Mouse (Mus musculus) hindbrain, embryonic 16.5 days (tissue): ENCODE data around the gene Spaca4. TPM values are rescaled to one million over a fixed set of nuclear protein-coding genes. Genes with fewer than 3 reads are reported as not detected.

Experiments used
- ATAC-seq: fragments of 200-750 bp; cut with Nextera tagmentation; 2 replicates; pipeline ENCODE4 v1.8.0; 2017; ENCODE audit warnings: moderate TSS enrichment, moderate library complexity
- H3K27ac ChIP-seq: fragments of 300-500 bp; sonication (generic); 2 replicates; pipeline ENCODE4 v1.5.1; 2014; ENCODE audit warnings: low read depth, mild to moderate bottlenecking, control low read depth, low read length, moderate library complexity
- H3K27me3 ChIP-seq: fragments of 300-500 bp; sonication (generic); replicated peaks from 2 replicates; pipeline ENCODE4 v1.6.1; 2014; ENCODE audit warnings: low read length; ENCODE audit not compliant: control insufficient read depth, insufficient read depth
- H3K36me3 ChIP-seq: fragments of 300-500 bp; sonication (generic); 2 replicates; pipeline ENCODE4 v1.6.1; 2014; ENCODE audit warnings: mild to moderate bottlenecking, low read length, moderate library complexity, mixed read lengths; ENCODE audit not compliant: control insufficient read depth, insufficient read depth
- H3K4me1 ChIP-seq: fragments of 300-500 bp; sonication (generic); 2 replicates; pipeline ENCODE4 v1.6.1; 2014; ENCODE audit warnings: low read depth, low read length; ENCODE audit not compliant: control insufficient read depth, insufficient read depth
- H3K4me2 ChIP-seq: fragments of 300-500 bp; sonication (generic); 2 replicates; pipeline ENCODE4 v1.6.1; 2014; ENCODE audit warnings: mild to moderate bottlenecking, low read length, control low read depth, moderate library complexity
- H3K4me3 ChIP-seq: fragments of 300-500 bp; sonication (generic); 2 replicates; pipeline ENCODE4 v1.5.1; 2014; ENCODE audit warnings: mild to moderate bottlenecking, low read length, control low read depth, moderate library complexity
- H3K9ac ChIP-seq: fragments of 300-500 bp; sonication (generic); 2 replicates; pipeline ENCODE4 v1.6.1; 2014; ENCODE audit warnings: low read depth, mild to moderate bottlenecking, control low read depth, low read length, moderate library complexity
- H3K9me3 ChIP-seq: fragments of 300-500 bp; sonication (generic); 2 replicates; pipeline ENCODE4 v1.6.1; 2014; ENCODE audit warnings: mild to moderate bottlenecking, low read length, moderate library complexity; ENCODE audit not compliant: control insufficient read depth
- WGBS: fragments of 180-500 bp; shearing (Covaris S2); extraction: QIAGEN DNeasy Blood & Tissue Kit; methylation state at CpG from one replicate; pipeline ENCODE4 v1.1.7; 2014; 5-methylcytosine and 5-hydroxymethylcytosine counted together
- polyA plus RNA-seq: library from polyadenylated mRNA; unstranded; fragments of >200 nt; fragmentation: Nextera tagmentation; extraction: Ambion mirVana; gene quantifications from 2 replicates; pipeline ENCODE4 v1.2.1, GENCODE M21; 2015

The Spaca4 gene
- polyA plus RNA-seq, 1 experiment from 2014 or later = not detected

DNA sequence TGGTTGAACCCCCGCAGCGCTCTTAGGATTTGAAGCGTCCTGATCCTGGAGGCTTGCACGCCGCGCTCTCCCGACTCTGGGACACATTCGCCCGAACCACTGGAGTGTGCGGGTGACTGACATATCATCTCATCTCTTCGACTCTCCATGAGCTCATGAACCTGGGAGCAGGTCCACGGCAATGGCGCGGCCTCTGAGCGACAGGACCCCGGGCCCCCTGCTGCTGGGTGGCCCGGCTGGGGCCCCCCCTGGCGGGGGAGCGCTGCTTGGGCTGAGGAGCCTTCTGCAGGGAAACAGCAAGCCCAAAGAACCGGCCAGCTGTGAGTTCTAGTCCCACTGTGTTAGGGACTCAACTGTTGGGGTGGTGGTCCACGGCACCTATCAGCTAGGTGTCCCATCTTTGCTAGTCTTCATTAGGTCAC lies 20.2 kb downstream of the Spaca4 start:
- no peak for ATAC-seq
- Histone ChIP-seq H3K9ac (peak overlapping the region; percentile 77), H3K9me3 (no peaks in the 10 kb centered on the region), H3K4me1 (peaks cover 70% of the 10 kb centered on the region), H3K27ac (peak overlapping the region; percentile 63), H3K36me3 (peaks cover 3% of the 10 kb centered on the region), H3K4me3 (peak overlapping the region; percentile 62), H3K27me3 (no peaks in the 10 kb centered on the region), H3K4me2 (peak overlapping the region; percentile 98)
- 1% methylated on average over 21 of the region's 21 CpGs for WGBS

DNA sequence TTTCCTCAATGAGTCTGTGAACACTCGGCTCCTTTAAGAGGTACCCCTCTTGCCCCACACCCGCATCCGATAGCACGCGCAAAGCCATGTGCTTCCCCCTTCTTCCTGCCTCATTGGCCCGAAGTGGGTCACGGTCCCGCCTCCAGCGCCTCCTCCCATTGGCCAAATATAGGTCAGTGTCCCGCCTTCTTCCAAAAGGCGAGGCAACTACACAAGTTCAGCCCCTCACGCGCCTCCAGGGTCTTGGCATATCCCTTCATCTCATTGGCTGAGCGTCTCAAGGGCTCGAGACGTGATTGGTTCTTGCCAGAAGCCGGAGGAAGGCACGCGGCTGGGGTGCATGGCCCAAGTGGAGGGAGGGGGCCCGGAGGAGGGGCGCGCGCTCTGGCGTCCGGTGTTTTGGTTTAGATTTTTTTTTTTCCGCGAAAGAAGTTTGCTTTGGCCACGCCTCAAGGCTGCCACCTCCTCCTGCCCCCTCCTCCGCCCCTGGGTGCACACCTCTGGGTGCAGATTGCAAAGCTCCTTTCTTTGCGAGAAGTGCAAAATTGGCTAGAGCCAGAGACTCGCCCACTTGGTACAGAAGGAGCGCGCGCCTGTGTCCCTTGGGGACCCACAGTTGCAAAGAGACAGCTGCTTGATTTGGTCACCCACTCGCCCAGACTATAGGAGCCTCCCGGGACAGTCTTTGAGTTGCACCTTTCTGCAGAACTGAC lies 20.7 kb downstream of the Spaca4 start, which contains the start of gene Dbp:
Dbp (plus strand) TSS at position 359 of the 713 bp plus-strand sequence.
- WGBS = 0% methylated on average over 36 of the region's 36 CpGs

DNA sequence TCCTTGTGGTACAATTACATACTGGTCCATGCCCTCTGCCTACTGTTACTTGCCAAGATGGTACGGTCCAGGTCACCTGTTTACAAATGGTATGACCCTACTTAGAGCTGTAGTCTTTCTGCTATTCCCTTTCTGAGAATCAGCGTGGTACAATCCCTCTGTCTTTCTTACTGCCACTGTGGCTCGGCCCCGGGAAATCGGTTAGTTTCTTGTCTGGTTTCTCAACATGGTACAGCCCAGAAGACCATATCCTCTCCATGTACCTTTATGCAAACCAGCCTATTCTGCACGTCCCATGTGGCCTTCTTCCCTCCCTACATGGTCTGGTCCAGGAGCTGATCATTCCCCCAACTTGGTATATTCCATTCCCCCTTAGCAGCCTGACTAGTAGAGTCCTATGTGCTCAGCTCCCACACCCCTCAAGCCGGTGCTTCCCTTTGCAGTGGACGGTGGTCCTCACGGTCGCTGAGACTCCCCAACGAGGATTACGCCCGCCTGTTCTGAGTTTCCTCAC lies 21.5 kb downstream of the Spaca4 start:
- Histone ChIP-seq H3K4me3 (peak overlapping the region; percentile 62), H3K9ac (peak overlapping the region; percentile 64), H3K36me3 (no peaks in the 10 kb centered on the region), H3K9me3 (no peaks in the 10 kb centered on the region), H3K4me2 (peak overlapping the region; percentile 98), H3K27me3 (no peaks in the 10 kb centered on the region), H3K4me1 (peaks cover 64% of the 10 kb centered on the region), H3K27ac (peak overlapping the region; percentile 83)
- ATAC-seq = peak; percentile 56
- 1% methylated on average over 13 of the region's 13 CpGs for WGBS

More for the DNA sequence above, 20.7 kb downstream of the Spaca4 start, which contains the start of gene Dbp:
- Histone ChIP-seq H3K9me3 (no peaks in the 10 kb centered on the region), H3K4me2 (peak within 1 kb of the TSS; percentile 98), H3K4me3 (peak within 1 kb of the TSS; percentile 62), H3K4me1 (peaks cover 72% of the 10 kb centered on the region), H3K27ac (peak within 1 kb of the TSS; percentile 83), H3K9ac (peak within 1 kb of the TSS; percentile 77), H3K36me3 (no peaks in the 10 kb centered on the region), H3K27me3 (no peaks in the 10 kb centered on the region)
- ATAC-seq = peak; percentile 89

DNA sequence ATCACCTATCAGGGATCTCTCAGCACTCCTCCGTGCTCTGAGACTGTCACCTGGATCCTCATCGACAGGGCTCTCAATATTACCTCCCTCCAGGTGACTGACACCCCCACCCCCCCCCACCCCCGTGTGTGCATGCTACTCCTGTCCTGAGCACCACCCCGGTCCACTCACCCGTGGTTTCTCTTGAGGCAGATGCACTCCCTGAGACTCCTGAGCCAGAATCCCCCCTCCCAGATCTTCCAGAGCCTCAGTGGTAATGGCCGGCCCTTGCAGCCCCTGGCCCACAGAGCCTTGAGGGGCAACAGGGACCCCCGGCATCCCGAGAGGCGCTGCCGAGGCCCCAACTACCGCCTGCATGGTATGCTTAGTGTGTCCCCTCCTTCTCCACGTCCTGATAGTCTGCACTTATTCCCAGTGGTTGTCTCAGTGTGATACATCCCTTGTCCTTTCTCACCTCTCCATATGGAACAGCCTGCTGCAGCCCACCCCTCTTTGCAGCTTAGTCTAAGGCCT lies 22.0 kb downstream of the Spaca4 start:
- Histone ChIP-seq H3K4me3 (peak overlapping the region; percentile 62), H3K4me2 (peak overlapping the region; percentile 98), H3K27ac (peak overlapping the region; percentile 83), H3K36me3 (no peaks in the 10 kb centered on the region), H3K27me3 (no peaks in the 10 kb centered on the region), H3K9ac (peak overlapping the region; percentile 64), H3K4me1 (peaks cover 60% of the 10 kb centered on the region), H3K9me3 (no peaks in the 10 kb centered on the region)
- no peak; the same call in 1 of the 2 replicates for ATAC-seq
- WGBS = 35% methylated on average over 12 of the region's 12 CpGs

DNA sequence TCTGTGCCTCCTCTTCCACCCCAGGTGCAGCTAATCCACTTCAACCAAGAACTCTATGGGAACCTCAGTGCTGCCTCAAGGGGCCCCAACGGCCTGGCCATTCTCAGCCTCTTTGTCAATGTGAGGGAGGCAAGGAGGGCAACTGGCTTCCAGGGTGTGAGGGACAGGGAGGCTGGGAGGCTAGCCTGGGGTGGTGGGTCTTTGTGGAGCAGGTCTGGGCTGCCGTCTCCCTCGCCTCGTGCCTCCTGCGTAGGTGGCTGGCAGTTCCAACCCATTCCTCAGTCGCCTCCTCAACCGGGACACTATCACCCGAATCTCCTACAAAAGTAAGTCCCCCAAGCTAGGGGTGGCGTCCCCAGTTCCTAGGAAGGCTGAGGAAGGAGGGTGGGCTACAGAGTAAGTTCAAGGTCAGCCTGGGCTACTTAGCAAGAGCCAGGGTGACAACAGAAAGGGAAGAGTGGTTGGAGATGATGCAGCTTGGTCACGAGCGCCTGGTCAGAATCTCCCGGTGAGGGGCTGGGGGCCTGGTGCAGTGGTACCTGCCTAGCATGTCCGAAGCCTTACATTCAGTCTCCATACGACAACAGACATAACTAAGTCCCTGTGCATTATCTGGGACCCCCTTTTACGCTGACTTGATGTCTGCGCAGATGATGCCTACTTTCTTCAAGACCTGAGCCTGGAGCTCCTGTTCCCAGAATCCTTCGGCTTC lies 22.6 kb downstream of the Spaca4 start:
- 0 out of 2 replicates have a peak, but pooled peaks cover 2% of the 10 kb centered on the region for H3K27me3 ChIP-seq
- H3K4me3 ChIP-seq = no peak overlapping the region
- peak overlapping the region; percentile 98 for H3K4me2 ChIP-seq
- no peak for ATAC-seq
- no peak overlapping the region; the same call in 1 of the 2 replicates for H3K27ac ChIP-seq
- no peaks in the 10 kb centered on the region for H3K36me3 ChIP-seq
- no peaks in the 10 kb centered on the region for H3K9me3 ChIP-seq
- WGBS = 89% methylated on average over 17 of the region's 17 CpGs
- no peak overlapping the region for H3K9ac ChIP-seq
- H3K4me1 ChIP-seq = peaks cover 54% of the 10 kb centered on the region

DNA sequence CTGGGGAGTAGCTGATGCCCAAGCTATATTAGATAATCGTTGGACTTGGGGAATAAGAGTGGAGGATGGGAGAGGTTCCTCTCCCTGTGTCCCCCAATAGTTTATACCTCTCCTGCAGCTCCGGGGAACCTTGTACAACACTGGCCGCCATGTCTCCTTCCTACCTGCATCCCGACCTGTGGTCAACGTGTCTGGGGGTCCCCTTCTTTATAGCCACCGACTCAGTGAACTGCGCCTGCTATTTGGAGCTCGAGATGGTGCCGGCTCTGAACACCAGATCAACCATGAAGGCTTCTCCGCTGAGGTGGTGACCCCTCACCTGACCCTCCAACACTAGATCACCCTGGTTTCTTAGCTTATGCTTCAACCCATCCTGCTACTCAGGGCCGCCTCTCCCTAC lies 23.3 kb downstream of the Spaca4 start:
- no peak overlapping the region for H3K4me2 ChIP-seq
- H3K27ac ChIP-seq = no peak overlapping the region
- H3K4me3 ChIP-seq = no peak overlapping the region
- 87% methylated on average over 11 of the region's 11 CpGs for WGBS
- peaks cover 47% of the 10 kb centered on the region for H3K4me1 ChIP-seq
- H3K27me3 ChIP-seq = 0 out of 2 replicates have a peak, but pooled peaks cover 2% of the 10 kb centered on the region
- no peaks in the 10 kb centered on the region for H3K36me3 ChIP-seq
- no peak for ATAC-seq
- H3K9me3 ChIP-seq = no peaks in the 10 kb centered on the region
- no peak overlapping the region for H3K9ac ChIP-seq

DNA sequence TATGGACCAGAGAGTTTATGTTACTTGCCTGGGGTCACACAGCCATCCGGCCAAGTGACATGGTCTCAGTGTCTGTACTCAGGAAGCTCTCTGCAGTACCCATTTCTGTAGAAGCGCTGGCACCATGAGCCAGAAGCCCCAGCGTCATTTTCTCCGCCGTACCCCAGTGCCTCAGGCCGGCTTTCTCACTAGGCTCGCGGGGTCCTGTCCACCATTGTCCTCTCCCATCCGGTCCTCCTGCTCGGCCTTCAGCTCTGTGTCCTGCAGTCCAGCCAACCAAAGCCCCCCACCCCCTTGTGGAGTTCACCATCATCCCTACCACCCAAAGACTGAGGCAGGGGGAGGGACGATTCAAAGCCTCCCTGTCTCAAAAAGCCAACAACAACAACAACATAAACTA lies 24.0 kb downstream of the Spaca4 start:
- 85% methylated on average over 11 of the region's 11 CpGs for WGBS
- 0 out of 2 replicates have a peak, but pooled peaks cover 2% of the 10 kb centered on the region for H3K27me3 ChIP-seq
- no peaks in the 10 kb centered on the region for H3K9me3 ChIP-seq
- H3K4me2 ChIP-seq = peak overlapping the region; percentile 62
- H3K27ac ChIP-seq = no peak overlapping the region
- H3K36me3 ChIP-seq = no peaks in the 10 kb centered on the region
- H3K9ac ChIP-seq = no peak overlapping the region
- no peak overlapping the region for H3K4me3 ChIP-seq
- H3K4me1 ChIP-seq = peaks cover 40% of the 10 kb centered on the region
- no peak for ATAC-seq

DNA sequence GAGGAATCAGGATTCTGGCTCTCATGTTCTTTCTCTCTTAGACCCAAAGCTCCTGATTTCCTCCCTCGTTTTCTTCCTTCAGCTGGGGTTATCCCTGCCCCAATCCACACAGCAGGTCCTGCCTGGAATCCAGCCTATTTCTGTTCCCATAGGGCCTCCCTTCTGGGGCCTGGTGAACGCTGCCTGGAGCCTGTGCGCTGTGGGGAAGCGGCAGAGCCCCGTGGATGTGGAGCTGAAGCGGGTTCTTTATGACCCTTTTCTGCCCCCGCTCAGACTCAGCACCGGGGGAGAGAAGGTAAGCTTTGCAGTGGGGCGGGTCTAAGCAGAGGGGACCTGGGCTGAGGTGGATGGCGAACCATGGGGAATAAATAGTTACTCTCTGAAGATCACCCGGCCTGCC lies 24.5 kb downstream of the Spaca4 start:
- H3K9ac ChIP-seq = peak overlapping the region; percentile 54
- peak overlapping the region; percentile 62 for H3K4me2 ChIP-seq
- no peaks in the 10 kb centered on the region for H3K36me3 ChIP-seq
- WGBS = 30% methylated on average over 11 of the region's 11 CpGs
- peak overlapping the region; percentile 85 for H3K27ac ChIP-seq
- no peaks in the 10 kb centered on the region for H3K9me3 ChIP-seq
- peak overlapping the region; percentile 63 for H3K4me3 ChIP-seq
- ATAC-seq = no peak
- H3K4me1 ChIP-seq = peaks cover 35% of the 10 kb centered on the region
- 0 out of 2 replicates have a peak, but pooled peaks cover 2% of the 10 kb centered on the region for H3K27me3 ChIP-seq
